Mouse (Mus musculus) stomach, postnatal 0 days (tissue): ENCODE results near the gene Rxfp1. TPM values are rescaled to one million over a fixed set of nuclear protein-coding genes. Genes with fewer than 3 reads are reported as not detected.
A peak's percentile ranks its signal among the peaks of the same experiment; 100 is the strongest.

Experiments used
- ATAC-seq: fragments of 200-750 bp; cut with Nextera tagmentation; 2 replicates; pipeline ENCODE4 v1.8.0; 2017; ENCODE audit not compliant: low FRiP score, low TSS enrichment
- DNase-seq: peaks from one replicate; pipeline ENCODE4 v3.0.0-alpha.2; 2016; ENCODE audit warnings: low spot score
- H3K27ac ChIP-seq: fragments of 300-500 bp; sonication (generic); replicated peaks from 2 replicates; pipeline ENCODE4 v1.5.1; 2014; ENCODE audit warnings: mild to moderate bottlenecking, control low read depth
- H3K27me3 ChIP-seq: fragments of 300-500 bp; sonication (generic); 2 replicates; pipeline ENCODE4 v1.6.1; 2014; ENCODE audit warnings: low read length; ENCODE audit not compliant: control insufficient read depth, insufficient read depth
- H3K36me3 ChIP-seq: fragments of 300-500 bp; sonication (generic); 2 replicates; pipeline ENCODE4 v1.6.1; 2014; ENCODE audit warnings: low read length, mixed read lengths; ENCODE audit not compliant: control insufficient read depth, insufficient read depth
- H3K4me1 ChIP-seq: fragments of 300-500 bp; sonication (generic); replicated peaks from 2 replicates; pipeline ENCODE4 v1.6.1; 2014; ENCODE audit warnings: antibody characterized with exemption; ENCODE audit not compliant: control insufficient read depth, insufficient read depth
- H3K4me2 ChIP-seq: fragments of 300-500 bp; sonication (generic); replicated peaks from 2 replicates; pipeline ENCODE4 v1.6.1; 2014; ENCODE audit warnings: low read depth, mild to moderate bottlenecking, control low read depth, moderate library complexity
- H3K4me3 ChIP-seq: fragments of 300-500 bp; sonication (generic); 2 replicates; pipeline ENCODE4 v1.5.1; 2014; ENCODE audit warnings: low read depth, low read length, control low read depth
- H3K9ac ChIP-seq: fragments of 300-500 bp; sonication (generic); 2 replicates; pipeline ENCODE4 v1.6.1; 2014; ENCODE audit warnings: mild to moderate bottlenecking, low read length, control low read depth, mixed read lengths
- H3K9me3 ChIP-seq: fragments of 300-500 bp; sonication (generic); 2 replicates; pipeline ENCODE4 v1.6.1; 2016; ENCODE audit warnings: low read length; ENCODE audit not compliant: control insufficient read depth
- CTCF ChIP-seq: IDR thresholded peaks from 2 replicates; pipeline ENCODE4 v1.5.1; 2016; ENCODE audit warnings: antibody characterized with exemption, low read depth, mild to moderate bottlenecking, moderate library complexity
- EP300 ChIP-seq: optimal IDR thresholded peaks from 2 replicates; pipeline ENCODE3; 2016; ENCODE audit warnings: antibody characterized with exemption
- WGBS: fragments of 180-500 bp; shearing (Covaris S2); extraction: QIAGEN DNeasy Blood & Tissue Kit; methylation state at CpG from one replicate; pipeline ENCODE4 v1.1.7; 2014; 5-methylcytosine and 5-hydroxymethylcytosine counted together
- polyA plus RNA-seq: library from polyadenylated mRNA; unstranded; fragments of >200 nt; fragmentation: Nextera tagmentation; extraction: Ambion mirVana; gene quantifications from 2 replicates; pipeline ENCODE4 v1.2.1, GENCODE M21; 2015

Rxfp1 gene
- polyA plus RNA-seq, 1 experiment from 2014 or later, result not detected

GRCm38 (mm10) chr3:79682351-79683132 lies 55.1 kb downstream of the Rxfp1 start:
- no peaks in the 10 kb centered on the region for H3K36me3 ChIP-seq
- no peak overlapping the region for H3K4me2 ChIP-seq
- 0 out of 2 replicates have a peak, but pooled peaks cover 4% of the 10 kb centered on the region for H3K4me1 ChIP-seq
- no peak for TF ChIP-seq CTCF
- WGBS, result 55% methylated on average over 14 of the region's 14 CpGs
- no peak overlapping the region for H3K4me3 ChIP-seq
- H3K9me3 ChIP-seq, result no peaks in the 10 kb centered on the region
- DNase-seq (no peak), ATAC-seq (no peak)
- H3K9ac ChIP-seq, result no peak overlapping the region
- H3K27ac ChIP-seq, result no peak overlapping the region
- H3K27me3 ChIP-seq, result no peaks in the 10 kb centered on the region

GRCm38 (mm10) chr3:79676411-79676810 lies 61.3 kb downstream of the Rxfp1 start:
- Histone ChIP-seq H3K27ac (no peak overlapping the region), H3K4me1 (no peaks in the 10 kb centered on the region), H3K27me3 (no peaks in the 10 kb centered on the region), H3K9me3 (no peaks in the 10 kb centered on the region), H3K36me3 (no peaks in the 10 kb centered on the region), H3K4me3 (no peak overlapping the region), H3K4me2 (no peak overlapping the region), H3K9ac (no peak overlapping the region)
- no peak for TF ChIP-seq CTCF
- DNase-seq (no peak), ATAC-seq (no peak)
- WGBS, result 82% methylated on average over 3 of the region's 3 CpGs

GRCm38 (mm10) chr3:79674641-79675040 lies 63.0 kb downstream of the Rxfp1 start:
- Histone ChIP-seq H3K27ac (no peak overlapping the region), H3K4me3 (no peak overlapping the region), H3K36me3 (no peaks in the 10 kb centered on the region), H3K9ac (no peak overlapping the region), H3K4me2 (no peak overlapping the region), H3K9me3 (no peaks in the 10 kb centered on the region), H3K4me1 (no peaks in the 10 kb centered on the region), H3K27me3 (no peaks in the 10 kb centered on the region)
- ATAC-seq (no peak), DNase-seq (no peak)
- WGBS, result 76% methylated on average over 5 of the region's 5 CpGs
- TF ChIP-seq CTCF (no peak), EP300 (no peak)

- Histone ChIP-seq H3K27ac (no peak overlapping the region), H3K27me3 (no peaks in the 10 kb centered on the region), H3K4me3 (no peak overlapping the region), H3K36me3 (no peaks in the 10 kb centered on the region), H3K4me1 (no peaks in the 10 kb centered on the region), H3K9ac (no peak overlapping the region), H3K9me3 (no peaks in the 10 kb centered on the region), H3K4me2 (no peak overlapping the region)
- TF ChIP-seq EP300 (no peak), CTCF (peak; percentile 89)
- WGBS, result 12% methylated on average over 4 of the region's 4 CpGs
- DNase-seq (peak; percentile 43), ATAC-seq (no peak)
Observed at GRCm38 (mm10) chr3:79673082-79673481, 64.6 kb downstream of the Rxfp1 start.

DNA sequence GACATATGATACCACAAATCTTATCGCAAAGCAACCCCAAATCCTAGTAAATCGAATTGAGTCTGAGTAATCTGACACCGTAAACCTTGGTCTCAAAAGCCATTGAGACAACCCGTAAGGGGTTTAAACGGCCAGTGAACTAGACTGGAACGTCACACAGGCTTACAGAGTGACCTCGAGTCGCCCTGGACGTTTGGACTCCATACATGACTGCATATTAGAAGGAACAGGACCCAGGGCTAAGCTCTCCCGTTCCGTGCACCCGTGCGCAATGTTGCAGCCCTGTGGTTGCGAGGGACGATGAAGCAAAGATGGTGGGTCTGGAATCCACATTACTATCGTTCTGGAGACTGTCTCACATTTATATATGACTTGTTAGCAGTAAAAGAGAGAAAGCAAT lies 65.5 kb downstream of the Rxfp1 start:
- no peaks in the 10 kb centered on the region for H3K27me3 ChIP-seq
- DNase-seq (no peak), ATAC-seq (no peak)
- 79% methylated on average over 16 of the region's 16 CpGs for WGBS
- no peak overlapping the region for H3K4me2 ChIP-seq
- TF ChIP-seq EP300 (no peak), CTCF (no peak)
- H3K27ac ChIP-seq, result no peak overlapping the region
- H3K9me3 ChIP-seq, result no peaks in the 10 kb centered on the region
- no peaks in the 10 kb centered on the region for H3K36me3 ChIP-seq
- H3K4me3 ChIP-seq, result no peak overlapping the region
- no peaks in the 10 kb centered on the region for H3K4me1 ChIP-seq
- H3K9ac ChIP-seq, result no peak overlapping the region

- no peaks in the 10 kb centered on the region for H3K4me1 ChIP-seq
- H3K27ac ChIP-seq, result no peak overlapping the region
- TF ChIP-seq CTCF (no peak), EP300 (no peak)
- ATAC-seq (peak; percentile 10; the same call in 1 of the 2 replicates), DNase-seq (no peak)
- H3K36me3 ChIP-seq, result no peaks in the 10 kb centered on the region
- H3K9me3 ChIP-seq, result no peaks in the 10 kb centered on the region
- no peak overlapping the region for H3K9ac ChIP-seq
- H3K27me3 ChIP-seq, result no peaks in the 10 kb centered on the region
- H3K4me3 ChIP-seq, result no peak overlapping the region
- H3K4me2 ChIP-seq, result no peak overlapping the region
- 82% methylated on average over 7 of the region's 7 CpGs for WGBS
Observed at GRCm38 (mm10) chr3:79670556-79670955, 67.1 kb downstream of the Rxfp1 start.
